Mouse (Mus musculus) kidney, adult 18-20 months (tissue): Measurements from ENCODE around the gene Sh3rf3.

Experiments
- DNase-seq: peaks from one replicate; pipeline ENCODE4 v3.0.0; 2021

Sh3rf3 gene

DNA sequence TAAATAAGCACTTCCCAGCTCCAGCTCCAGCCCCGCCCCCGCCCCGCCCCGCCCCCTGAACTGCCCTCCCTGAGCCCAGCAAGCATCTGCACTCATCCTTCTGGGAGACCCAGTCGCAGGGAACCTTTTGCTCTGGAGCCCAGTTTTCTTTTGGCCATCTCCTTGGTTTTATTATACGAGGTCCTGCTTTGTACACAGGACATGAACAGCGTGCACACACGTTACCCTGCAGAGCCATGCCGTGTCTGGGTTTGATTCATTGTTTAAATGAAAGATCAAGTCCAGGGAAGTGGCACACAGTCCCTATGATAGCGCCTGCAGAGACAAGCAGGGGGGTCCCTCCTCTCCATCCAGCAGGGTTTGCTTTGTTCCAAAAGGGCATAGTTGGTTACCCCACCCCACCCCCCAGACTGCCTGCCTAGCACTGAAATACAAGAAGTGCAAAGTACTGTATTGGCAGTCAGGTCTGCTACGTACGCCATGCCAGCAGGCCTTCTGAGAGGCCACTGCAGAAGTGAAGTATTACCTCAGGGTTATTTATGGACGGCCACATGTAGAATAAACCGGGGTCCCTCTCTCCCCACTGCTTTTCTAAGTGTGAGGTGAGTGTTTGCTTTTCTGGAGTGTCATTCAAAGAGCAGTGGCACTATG is 41.5 kb downstream of the Sh3rf3 start:
- no peak for DNase-seq

DNA sequence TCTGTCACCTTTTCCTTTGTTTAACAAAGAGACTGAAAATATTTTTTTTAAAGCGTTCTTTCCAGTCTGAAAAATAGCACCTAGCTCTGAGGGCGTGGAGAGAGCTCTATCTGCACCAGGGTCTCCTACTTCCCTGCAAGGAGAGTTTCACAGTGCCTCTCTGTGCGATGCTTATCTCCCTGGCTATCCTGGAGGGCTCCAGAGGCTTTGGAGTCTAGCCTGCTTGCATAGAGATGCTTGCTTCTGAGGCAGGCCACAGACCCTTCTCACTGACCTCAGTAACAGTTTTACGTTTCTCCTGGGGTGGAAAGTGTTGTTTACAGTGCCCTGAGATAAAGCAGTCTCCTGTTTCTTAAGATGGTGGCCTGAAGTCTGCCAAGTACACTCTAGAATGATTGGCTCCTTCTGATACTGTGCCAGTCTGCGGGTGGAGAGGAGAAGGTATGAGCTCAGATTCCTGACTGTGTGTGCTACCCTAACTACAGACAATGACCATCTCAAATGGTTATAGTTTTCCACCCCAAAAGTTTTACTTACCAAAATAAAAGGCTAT is 42.1 kb downstream of the Sh3rf3 start:
- no peak for DNase-seq

DNA sequence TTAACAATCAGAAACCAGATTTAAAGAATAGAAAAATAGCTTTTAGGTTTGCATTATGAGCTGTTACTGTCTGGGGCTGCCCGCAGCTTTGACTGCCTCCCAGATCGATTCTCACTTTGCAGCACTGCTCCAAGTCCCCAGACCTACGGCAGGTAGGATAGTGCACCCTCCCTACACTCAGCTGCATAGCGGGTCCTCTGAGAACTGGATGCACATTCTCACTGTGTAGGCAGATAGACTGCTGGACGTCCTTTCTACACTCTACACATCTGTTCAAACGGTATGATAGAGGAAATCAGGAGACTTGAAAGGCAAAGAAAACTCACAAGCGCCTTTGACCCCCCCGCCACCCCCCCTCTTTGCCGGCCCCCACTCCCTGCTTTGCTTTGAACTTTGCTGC is 42.7 kb downstream of the Sh3rf3 start:
- no peak for DNase-seq

DNA sequence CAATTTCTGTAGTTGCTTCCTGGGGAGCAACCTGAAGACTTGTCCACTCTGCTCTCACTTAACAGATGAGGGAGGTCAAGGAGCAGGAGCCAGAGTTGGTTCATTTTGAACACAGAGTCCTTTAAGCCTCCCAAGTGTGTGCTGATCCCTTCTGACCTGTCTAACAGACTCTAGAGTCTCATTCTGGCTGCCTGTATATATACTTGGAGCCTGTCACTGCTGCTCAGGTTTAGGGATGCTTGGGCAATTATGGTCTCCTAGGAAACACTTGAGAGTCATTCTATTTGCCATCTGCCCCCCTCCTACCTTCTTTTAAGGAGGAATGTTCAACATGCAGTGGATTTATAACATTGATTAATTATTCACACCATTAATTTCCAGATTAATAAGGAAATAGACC is 43.6 kb downstream of the Sh3rf3 start:
- DNase-seq = no peak

DNA sequence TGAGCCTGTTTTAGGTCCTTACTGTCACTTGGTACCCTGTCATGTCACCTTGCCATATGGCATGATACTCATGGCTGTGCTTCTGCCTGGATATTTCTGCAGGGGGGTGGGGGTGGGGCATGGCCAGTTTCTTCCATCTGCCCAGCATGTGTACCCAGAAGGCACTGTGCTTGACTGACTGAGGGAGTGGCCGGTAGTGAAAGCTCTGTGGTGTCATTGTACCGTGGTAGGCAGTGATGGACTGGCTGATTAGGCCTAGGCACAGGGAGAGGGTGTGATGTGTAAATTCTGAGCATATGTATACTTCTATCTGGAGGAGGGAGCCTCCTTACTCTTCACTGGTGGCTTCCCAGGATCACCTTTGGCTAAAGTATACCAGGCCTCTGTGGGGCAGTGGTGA is 51.6 kb downstream of the Sh3rf3 start:
- DNase-seq = no peak

DNA sequence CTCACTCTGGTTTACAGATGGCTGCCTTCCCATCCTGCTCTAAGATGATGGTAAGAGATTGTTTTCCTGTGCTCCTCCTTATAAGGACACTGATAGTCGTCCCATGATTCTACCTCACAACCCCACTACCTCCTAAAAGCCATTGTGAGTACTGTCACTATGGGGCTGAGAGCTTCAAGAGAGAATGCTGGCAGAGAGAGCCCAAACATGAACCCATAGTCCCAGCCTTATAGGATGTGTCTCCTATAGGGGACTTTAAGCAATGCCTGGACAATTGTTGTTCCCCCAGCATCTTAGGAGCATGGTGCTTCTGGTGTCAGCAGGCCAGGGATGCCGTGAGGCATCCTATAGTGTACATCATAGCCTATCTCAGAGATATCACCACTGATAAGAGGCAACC is 54.4 kb downstream of the Sh3rf3 start:
- no peak for DNase-seq

DNA sequence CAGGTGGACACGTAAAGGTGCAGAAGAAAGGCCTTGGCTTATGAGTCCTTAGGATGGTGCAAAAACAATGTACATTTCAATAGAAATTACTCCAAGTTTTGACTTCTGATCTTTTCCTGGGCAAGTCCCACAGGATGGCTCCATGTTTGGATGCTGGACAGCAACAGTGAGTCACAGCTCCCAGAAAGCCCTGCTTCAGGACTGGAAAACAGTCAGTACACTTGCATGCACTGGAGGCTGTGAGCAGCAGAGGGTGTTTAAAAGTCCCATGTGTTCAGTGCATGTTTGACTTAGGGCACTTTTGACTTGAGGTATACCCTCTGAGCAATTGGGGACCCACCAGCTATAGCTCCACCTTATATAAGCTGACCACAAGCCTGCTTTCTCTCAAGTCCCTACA is 56.7 kb downstream of the Sh3rf3 start:
- no peak for DNase-seq

DNA sequence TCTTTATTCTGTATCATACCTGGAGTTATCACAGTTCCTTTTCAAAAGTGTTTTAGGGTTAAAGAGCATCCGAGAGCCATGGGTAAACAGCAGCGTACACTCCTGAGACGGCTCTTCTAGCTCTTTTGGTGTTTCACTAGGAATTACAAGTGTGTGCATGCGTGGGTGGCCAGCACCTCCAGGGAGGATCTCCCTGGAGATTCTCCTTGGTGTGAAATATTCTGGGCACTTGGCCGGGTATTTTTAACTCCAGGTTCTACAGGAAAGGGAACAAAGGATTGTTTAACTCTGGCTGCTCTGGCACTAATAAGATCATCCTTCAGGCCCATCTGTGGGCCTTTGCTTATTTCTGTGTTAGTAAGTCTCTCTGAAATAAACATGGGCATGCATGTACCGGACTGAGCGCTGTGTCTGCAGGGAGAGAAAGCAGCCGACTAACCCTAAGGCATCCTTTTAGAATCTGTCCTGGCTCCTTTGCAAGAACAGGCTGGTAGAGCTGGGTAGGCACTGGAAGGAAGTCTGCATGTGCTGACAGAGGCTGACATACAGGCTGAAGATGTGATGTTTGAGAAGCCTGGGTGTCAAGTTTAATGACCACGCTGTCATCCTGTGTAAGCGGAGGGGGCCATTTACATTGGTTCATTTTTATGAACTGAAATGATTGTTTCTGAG is 58.1 kb downstream of the Sh3rf3 start:
- no peak for DNase-seq

DNA sequence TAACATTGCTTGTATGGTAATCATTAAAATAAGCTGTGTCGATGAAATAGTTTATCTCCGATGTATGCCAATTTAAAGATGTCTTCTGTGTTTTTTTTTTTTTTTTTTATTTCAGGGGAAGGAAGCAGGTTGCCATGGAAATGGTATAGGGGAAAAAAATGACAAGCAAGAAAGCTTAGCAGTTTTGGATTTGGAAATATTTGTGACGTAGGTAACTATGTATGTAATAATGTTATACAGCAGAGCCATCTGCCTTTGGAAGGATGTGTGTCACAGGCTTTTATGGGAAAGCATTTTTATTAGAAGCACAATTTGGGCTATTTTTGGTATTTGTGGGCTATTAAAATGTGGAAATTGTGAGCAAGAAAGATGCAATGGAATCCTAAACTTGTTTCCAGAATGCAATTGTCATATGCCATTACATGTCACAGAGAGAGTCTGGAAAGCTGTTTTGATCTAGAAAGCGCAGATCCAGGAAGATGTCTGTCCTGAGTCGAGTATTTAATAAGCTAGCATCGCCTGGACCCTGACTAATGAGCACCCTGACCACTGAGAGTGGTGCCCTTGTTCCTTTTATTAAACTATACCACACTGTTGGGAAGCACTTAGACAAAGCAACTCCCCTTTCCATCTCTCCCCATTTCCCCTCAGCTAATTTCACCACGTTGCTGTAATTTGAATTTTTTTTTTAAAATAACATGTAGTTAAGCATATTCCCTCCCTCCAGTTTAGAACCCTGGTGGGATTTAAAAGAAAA is 58.8 kb downstream of the Sh3rf3 start:
- no peak for DNase-seq

DNA sequence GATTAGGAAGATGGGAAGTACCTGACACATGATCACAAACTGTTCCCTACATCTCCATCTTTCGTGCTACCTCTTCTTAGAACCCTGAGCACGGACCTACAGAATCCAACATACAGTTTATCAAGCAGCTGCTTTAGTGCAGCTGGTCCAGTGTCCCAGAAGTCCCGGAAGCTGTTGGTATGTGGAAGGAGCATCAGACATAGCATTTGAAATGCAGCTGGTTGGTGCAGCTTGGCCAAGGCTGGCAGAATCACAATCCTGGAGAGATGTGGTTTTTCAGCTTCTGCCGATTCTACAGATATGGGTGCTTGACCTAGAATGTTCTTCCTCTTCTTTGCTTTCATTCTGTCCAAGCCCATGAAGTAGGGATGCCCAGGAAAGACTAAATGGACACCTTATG is 64.7 kb downstream of the Sh3rf3 start:
- DNase-seq = no peak

DNA sequence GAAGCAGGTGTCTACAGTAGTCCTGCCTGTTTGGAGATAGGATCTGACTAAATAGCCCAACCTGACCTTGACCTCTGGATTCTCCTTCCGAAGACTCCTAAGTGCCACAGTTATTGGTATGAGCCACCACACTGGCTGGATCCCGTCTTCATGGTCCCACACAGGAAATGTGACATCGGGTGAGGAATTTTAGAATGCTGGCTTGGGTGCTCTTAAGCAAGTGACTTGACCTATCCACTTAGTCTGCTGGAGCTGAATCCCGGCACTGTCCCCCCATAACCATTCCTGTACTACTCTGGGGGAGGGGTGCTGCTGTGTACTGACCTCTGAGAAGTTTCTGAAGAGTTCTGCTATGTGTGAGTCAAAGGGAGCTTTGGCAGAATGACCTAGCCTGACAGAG is 65.5 kb downstream of the Sh3rf3 start:
- DNase-seq = no peak

DNA sequence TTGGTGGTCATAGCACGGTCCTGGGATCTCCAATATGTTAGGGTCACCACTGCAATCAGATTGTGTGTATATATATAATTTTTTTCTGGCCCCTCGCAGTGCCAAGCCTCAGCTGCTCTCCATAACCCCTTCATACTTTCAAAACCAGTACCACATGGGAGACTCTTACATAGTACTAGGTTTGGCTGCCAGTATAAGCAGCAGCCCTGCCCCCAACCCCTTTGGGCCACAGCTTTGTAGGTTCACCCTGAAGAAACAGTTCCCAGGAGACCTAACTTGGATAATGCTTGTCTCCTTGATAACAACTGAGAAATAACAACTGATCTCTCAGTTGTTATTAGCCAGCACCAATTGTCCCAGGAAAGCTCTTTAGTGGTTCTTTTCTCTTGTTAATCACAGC is 69.6 kb downstream of the Sh3rf3 start:
- no peak for DNase-seq

DNA sequence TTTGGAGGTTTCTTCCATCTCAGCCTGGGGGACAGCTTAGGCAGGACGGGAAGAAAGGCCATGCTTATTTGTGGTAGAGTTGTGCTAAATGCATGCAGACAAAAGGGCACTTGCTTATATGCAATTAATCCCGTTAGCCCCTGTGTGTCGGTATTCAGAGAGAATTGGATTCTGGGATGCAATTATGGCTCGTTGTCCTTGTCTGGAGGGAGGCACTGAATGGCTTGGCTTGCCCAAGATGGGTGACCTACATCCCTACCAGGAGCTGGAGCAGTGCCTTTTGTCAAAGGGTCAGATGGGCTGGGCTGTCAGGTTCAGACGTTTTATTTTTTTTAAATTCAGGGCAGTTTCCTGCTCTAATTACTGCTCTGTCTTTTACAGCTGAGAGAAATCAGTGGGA is 72.2 kb downstream of the Sh3rf3 start:
- no peak for DNase-seq

DNA sequence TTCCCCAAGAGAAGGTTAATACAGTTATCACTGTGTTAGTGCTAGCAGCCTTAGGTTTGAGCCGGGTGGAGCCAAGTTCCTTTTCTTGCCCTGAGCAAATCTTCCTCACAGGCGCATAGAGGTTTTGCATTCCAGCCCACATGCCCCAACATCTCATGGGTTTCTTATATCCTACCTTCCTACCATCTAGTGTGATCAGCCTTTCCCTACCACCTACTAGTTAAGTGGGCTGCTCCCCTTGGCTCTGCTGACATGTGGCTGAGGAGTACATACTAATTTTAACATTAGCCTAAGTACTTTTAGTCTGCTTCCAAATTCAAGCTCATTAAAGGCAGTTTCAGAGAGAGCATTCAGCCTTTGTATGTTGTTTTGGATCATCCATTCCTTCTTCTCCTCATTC is 72.7 kb downstream of the Sh3rf3 start:
- no peak for DNase-seq

DNA sequence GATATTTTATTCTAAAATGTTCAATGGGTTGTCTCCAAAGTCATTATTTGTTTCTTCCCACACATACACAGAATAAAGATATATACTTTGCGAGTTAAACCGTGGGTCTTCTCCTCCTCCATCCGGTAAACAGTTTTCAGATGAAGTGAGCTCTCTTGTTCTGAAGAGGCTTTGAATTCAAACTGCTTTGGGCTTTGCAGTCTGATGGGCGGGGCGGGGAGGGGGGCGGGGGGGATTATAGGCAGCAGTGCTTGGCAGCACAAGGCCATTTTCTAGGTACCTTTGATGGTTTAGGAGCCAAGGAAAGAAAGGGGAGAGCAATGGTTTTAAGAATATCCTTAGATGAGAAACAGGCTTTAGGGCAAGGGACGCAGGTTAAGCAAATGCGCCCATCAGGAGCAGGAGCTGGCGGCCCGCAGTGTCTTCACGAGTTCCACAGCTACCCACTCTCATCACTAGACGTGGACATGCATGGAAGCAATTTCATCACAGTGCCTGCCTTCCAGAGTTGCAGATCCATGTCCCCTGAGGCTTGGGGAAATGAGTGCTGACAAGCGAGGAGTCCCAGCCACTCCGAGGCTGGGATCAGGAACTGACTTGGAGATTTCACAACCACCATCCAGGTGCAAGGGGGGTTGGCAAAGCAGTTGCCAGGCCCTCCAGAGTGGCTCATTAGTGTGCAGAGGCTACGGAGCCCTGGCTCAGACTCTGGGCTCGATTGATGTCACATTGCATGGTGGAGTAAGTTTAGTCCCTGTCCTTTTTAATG is 77.7 kb downstream of the Sh3rf3 start:
- no peak for DNase-seq

DNA sequence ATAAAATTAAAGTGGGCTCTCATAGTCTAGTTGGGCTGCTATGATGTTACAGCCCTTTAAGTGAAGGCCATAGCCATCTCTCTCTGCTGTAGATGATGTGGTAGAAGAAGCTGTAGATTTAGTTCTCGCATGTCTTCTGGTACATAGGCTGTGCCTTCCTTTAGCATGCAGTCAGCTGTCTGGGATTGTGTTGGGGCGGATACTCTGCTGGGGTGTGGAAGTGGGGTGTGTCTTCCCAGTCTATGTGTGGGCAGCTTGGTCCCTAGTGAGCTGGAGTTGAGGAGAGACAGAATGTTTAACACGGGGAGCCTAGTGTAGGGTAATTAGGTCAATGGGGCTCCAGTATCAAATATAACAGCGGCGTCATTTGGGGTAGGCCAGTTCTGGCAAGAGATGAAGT is 82.3 kb downstream of the Sh3rf3 start:
- no peak for DNase-seq

DNA sequence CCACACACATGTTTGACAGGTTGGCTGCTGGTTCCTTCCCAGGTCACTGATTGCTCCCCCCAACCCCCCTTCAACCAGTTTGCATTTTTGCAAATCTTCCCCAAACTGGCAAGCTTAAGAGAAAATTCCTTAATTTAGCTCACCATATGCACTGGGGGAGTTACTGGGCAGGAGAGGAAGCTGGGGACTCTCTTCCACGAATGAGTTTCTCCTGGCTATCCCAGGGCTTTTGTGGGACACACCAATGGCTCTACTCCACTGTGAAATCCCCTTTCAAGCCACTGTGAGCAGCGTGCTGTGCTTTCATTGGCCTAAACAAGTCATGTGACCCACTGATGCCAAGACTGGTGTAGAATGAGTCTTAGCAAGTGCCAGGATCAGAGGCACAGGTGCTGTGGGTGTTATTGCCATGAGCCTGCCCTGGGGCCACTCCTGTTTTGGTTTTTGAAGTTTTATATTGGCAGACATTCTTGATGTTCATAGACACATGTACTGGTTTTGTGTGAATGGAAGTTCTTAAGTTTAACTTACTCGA is 83.9 kb downstream of the Sh3rf3 start:
- no peak for DNase-seq

DNA sequence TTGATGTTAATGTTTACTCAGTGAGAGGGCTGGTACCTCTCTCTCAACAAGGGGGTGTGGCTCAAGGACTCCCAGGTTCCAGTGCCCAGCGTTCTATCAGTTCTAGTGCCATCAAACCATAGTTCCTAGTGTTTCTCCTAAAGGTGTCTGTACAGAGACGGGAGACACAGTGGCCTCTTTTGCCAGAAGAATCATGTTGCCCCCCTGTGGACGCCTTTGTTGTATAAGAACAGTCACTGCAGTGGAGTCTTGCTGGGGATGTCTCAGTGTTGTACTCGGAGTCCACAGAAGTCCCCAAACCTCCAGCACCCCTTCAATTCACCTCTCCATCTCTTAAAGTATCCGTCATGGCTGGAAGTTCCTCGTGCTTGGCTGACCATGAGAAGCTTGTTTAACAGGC is 92.1 kb downstream of the Sh3rf3 start:
- no peak for DNase-seq

DNA sequence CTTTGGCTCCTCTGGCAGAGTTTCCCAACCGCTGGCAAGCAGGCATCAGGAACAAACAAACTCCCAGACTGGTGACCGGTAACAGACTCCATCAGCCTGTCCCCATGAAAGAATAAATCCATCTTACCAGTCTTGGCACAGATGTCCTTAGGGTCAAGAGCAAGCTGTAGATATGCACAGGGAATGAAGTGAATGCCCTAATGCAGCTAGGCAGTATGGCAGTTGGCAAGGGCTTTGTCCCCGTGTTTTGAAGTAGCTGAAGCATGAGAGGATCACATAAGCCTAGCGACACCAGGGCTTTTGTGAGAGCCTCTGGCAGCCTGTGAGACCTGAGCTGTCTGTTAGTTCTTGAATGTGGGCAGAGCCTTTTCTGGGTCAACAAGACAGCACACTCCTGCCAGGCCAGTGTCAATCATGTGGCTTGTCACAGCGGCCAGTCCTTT is 93.9 kb downstream of the Sh3rf3 start:
- no peak for DNase-seq

DNA sequence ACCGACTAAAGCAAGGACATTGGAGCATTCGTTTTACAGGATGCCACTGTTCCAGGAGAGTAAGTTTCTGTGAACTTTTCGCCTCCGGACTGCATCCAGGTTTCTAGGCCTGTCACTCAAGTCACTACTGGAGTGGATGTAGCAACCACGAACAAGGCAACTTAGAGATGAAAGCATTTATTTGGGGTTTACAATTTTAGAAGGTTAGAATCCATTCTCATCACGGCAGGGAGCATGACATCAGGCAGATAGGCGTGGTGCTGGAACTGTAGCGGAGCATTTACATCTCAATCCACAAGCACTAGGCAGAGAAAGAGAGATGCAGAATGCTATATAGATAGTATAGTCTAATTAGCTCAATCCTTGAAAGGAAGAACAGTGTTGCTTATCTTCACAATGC is 95.3 kb downstream of the Sh3rf3 start:
- DNase-seq = no peak

DNA sequence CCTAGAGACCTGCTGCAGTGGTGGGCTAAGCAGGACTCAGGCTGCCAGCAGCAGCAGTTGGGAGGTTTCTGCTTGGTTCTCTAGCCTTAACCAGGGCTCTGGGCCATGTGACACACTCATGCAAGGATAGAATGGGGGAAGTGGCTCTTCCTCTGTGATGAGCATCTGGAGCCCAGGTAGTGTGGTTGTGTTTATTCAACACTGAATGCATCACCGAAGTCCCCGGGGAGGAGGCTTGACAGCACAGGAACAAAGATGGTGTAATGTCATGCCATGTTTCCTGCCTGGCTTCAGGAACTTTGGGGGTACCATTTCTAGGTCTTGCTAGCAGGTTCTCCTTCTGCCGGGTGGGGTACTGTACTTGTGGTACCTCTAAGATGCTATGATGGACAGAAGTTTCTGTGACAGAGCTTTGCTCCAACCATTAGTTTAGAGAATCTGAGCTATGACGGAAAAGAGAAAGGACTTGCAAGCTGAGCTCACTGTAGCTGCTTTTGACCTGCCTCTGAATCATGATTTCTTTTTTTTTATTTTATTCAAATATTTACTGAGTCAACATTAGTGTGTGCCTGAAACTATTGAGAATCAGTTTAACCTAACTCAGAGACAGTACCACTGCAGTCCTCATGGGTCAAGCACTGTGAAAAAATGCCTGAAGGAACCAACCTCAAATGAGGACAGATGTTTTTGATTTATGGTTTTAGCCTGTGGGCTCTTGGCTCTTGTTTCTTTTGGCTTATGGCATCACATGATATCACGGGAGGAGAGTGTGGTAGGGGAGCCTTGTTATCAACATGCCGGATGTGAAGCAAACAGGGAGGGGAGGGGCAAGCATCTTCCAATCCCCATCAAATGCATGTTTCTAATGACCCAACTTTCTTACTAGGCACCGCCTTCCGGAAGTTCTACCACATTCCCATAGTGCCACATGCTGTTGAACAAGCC is 102.4 kb downstream of the Sh3rf3 start:
- DNase-seq = no peak
